9 mouse cellular contexts compared by ENCODE assay signal in genomic region chr19:6911101-6912074, GRCm38 (mm10). TPM values are rescaled to one million over a fixed set of nuclear protein-coding genes. Genes with fewer than 3 reads are reported as not detected.
DNase-seq lines count a peak whose midpoint lies in the region; ATAC-seq and TF ChIP-seq lines count a peak whose summit lies in the region.
"Had no signal": no experiment of that assay in that cellular context is flagged by ENCODE, and none has a peak within 500 bp of the region (broad histone marks: within the 10 kb centered on the region; RNA-seq: fewer than 3 reads in every experiment).

No protein-coding gene starts in this region.

- H3K4me3 ChIP-seq in lung, postnatal 0 days (ENCODE audit: low read depth, low read length): no peak overlapping the region
- no peak overlapping the region for H3K4me3 ChIP-seq in lung, adult 2 months (replicated peaks; ENCODE audit: extremely low read depth, low read depth, low read length)
- H3K4me3 ChIP-seq in intestine, embryonic 15.5 days (replicated peaks): peak overlapping the region; percentile 18
- peak overlapping the region; percentile 64; the same call in 1 of the 2 replicates for H3K4me3 ChIP-seq in neural tube, embryonic 15.5 days (replicated peaks)

- no peaks in the 10 kb centered on the region for H3K27me3 ChIP-seq in lung, postnatal 0 days (replicated peaks; ENCODE audit: insufficient read depth, low read length)
- no peaks in the 10 kb centered on the region for H3K27me3 ChIP-seq in intestine, embryonic 15.5 days (replicated peaks)
- no peaks in the 10 kb centered on the region for H3K27me3 ChIP-seq in neural tube, embryonic 15.5 days (replicated peaks)

- H3K9me3 ChIP-seq in lung, postnatal 0 days (ENCODE audit: low read length): no peaks in the 10 kb centered on the region
- H3K9me3 ChIP-seq in intestine, embryonic 15.5 days: no peaks in the 10 kb centered on the region
- no peaks in the 10 kb centered on the region for H3K9me3 ChIP-seq in neural tube, embryonic 15.5 days (replicated peaks)

- H3K36me3 ChIP-seq in lung, postnatal 0 days (ENCODE audit: insufficient read depth, low read length): peaks cover 4% of the 10 kb centered on the region; the same call in 1 of the 2 replicates
- peaks cover 35% of the 10 kb centered on the region for H3K36me3 ChIP-seq in intestine, embryonic 15.5 days
- peaks cover 41% of the 10 kb centered on the region for H3K36me3 ChIP-seq in neural tube, embryonic 15.5 days

- no peak overlapping the region for H3K27ac ChIP-seq in lung, postnatal 0 days (ENCODE audit: low read length)
- H3K27ac ChIP-seq in intestine, embryonic 15.5 days: peak overlapping the region; percentile 10; the same call in 1 of the 2 replicates
- H3K27ac ChIP-seq in neural tube, embryonic 15.5 days (replicated peaks): no peak overlapping the region

- 89% methylated on average over 19 of the region's 19 CpGs for WGBS in lung, postnatal 0 days
- WGBS in lung, adult 2 months: 85% methylated on average over 19 of the region's 19 CpGs
- WGBS in intestine, embryonic 15.5 days: 85% methylated on average over 19 of the region's 19 CpGs
- 86% methylated on average over 19 of the region's 19 CpGs for WGBS in neural tube, embryonic 15.5 days

- no peak for ATAC-seq in lung, postnatal 0 days
- no peak for ATAC-seq in intestine, embryonic 15.5 days
- no peak for ATAC-seq in neural tube, embryonic 15.5 days (ENCODE audit: low FRiP score)

- no peak for TF ChIP-seq CTCF in lung, postnatal 0 days (IDR thresholded peaks at IDR 0.05)
- no peak for TF ChIP-seq CTCF in lung, adult 2 months (IDR thresholded peaks at IDR 0.05; ENCODE audit: insufficient read depth, low read length)

- H3K4me2 ChIP-seq in lung, postnatal 0 days (replicated peaks; ENCODE audit: low read depth, low read length): no peak overlapping the region
- H3K4me2 ChIP-seq in intestine, embryonic 15.5 days (replicated peaks): peak overlapping the region; percentile 45
- H3K4me2 ChIP-seq in neural tube, embryonic 15.5 days: peak overlapping the region; percentile 73

- no peak for TF ChIP-seq POLR2A in lung, adult 2 months (IDR thresholded peaks at IDR 0.05; ENCODE audit: borderline replicate concordance, extremely low read depth, low read depth, low read length)

- no peak for TF ChIP-seq EP300 in lung, postnatal 0 days (IDR thresholded peaks at IDR 0.05)

- peak; percentile 33 for DNase-seq in cerebellum, adult 11 months
- DNase-seq in cerebellum, postnatal 4 days (ENCODE audit: low spot score in 2 of 2): no peak
- DNase-seq in lung, postnatal 0 days (ENCODE audit: low spot score): no peak
- DNase-seq in lung, adult 2 months: no peak
- no peak for DNase-seq in frontal cortex, adult 2 months (ENCODE audit: extremely low spot score in 1 of 2, low spot score in 1 of 2)
- no peak for DNase-seq in frontal cortex, postnatal 25 days (ENCODE audit: low spot score in 2 of 2)
- DNase-seq: thymus, postnatal 25 days had no signal

- H3K4me1 ChIP-seq in lung, postnatal 0 days (ENCODE audit: insufficient read depth, low read depth, low read length): no peaks in the 10 kb centered on the region; the same call in 1 of the 2 replicates
- peaks cover 4% of the 10 kb centered on the region for H3K4me1 ChIP-seq in lung, adult 2 months (ENCODE audit: control insufficient read depth, insufficient read depth, low read length)
- peaks cover 20% of the 10 kb centered on the region for H3K4me1 ChIP-seq in intestine, embryonic 15.5 days (replicated peaks)
- H3K4me1 ChIP-seq in neural tube, embryonic 15.5 days: peaks cover 38% of the 10 kb centered on the region

- H3K9ac ChIP-seq in lung, postnatal 0 days (replicated peaks; ENCODE audit: low read depth): 0 out of 2 replicates have a peak overlapping the region, but pooled peaks have one; percentile 19
- H3K9ac ChIP-seq in intestine, embryonic 15.5 days: 0 out of 2 replicates have a peak overlapping the region, but pooled peaks have one; percentile 11
- H3K9ac ChIP-seq in neural tube, embryonic 15.5 days (replicated peaks): no peak overlapping the region

RNA-seq across cellular contexts. Expression of gene Prdx5, which starts 1.5 kb away (rescaled TPM):
- polyA plus RNA-seq in lung, postnatal 0 days (2015; fragmentation: Nextera tagmentation; extraction: Ambion mirVana): 437 and 450 TPM in 2 replicates
- 110 and 148 TPM in 2 replicates for polyA plus RNA-seq in lung, adult 2 months (2012; rRNA removed)
- polyA plus RNA-seq in intestine, embryonic 15.5 days (2015; fragmentation: Nextera tagmentation; extraction: Ambion mirVana): 184 and 205 TPM in 2 replicates
- polyA plus RNA-seq in neural tube, embryonic 15.5 days (2015; fragmentation: Nextera tagmentation; extraction: Ambion mirVana): 392 and 417 TPM in 2 replicates
- 322 and 340 TPM in 2 replicates for polyA plus RNA-seq in frontal cortex, adult 2 months (2012; rRNA removed)

RNA-seq across cellular contexts. Expression of gene Trmt112, which starts 1.9 kb away (rescaled TPM):
- 89.0 and 93.3 TPM in 2 replicates for polyA plus RNA-seq in lung, postnatal 0 days (2015; fragmentation: Nextera tagmentation; extraction: Ambion mirVana)
- polyA plus RNA-seq in lung, adult 2 months (2012; rRNA removed): 115 and 120 TPM in 2 replicates
- polyA plus RNA-seq in intestine, embryonic 15.5 days (2015; fragmentation: Nextera tagmentation; extraction: Ambion mirVana): 124 TPM in 2 replicates
- polyA plus RNA-seq in neural tube, embryonic 15.5 days (2015; fragmentation: Nextera tagmentation; extraction: Ambion mirVana): 103 and 113 TPM in 2 replicates
- 89.9 and 99.5 TPM in 2 replicates for polyA plus RNA-seq in frontal cortex, adult 2 months (2012; rRNA removed)

RNA-seq across cellular contexts. Expression of gene Esrra, which starts 10.2 kb away (rescaled TPM):
- 9.8 and 12.8 TPM in 2 replicates for polyA plus RNA-seq in lung, postnatal 0 days (2015; fragmentation: Nextera tagmentation; extraction: Ambion mirVana)
- polyA plus RNA-seq in lung, adult 2 months (2012; rRNA removed): 42.9 and 43.8 TPM in 2 replicates
- polyA plus RNA-seq in intestine, embryonic 15.5 days (2015; fragmentation: Nextera tagmentation; extraction: Ambion mirVana): 32.2 and 37.6 TPM in 2 replicates
- polyA plus RNA-seq in neural tube, embryonic 15.5 days (2015; fragmentation: Nextera tagmentation; extraction: Ambion mirVana): 16.9 and 17.1 TPM in 2 replicates
- polyA plus RNA-seq in frontal cortex, adult 2 months (2012; rRNA removed): 67.7 and 70.5 TPM in 2 replicates

RNA-seq across cellular contexts. Expression of gene Catsperz, which starts 13.8 kb away (rescaled TPM):
- 1.7 and 2.4 TPM in 2 replicates for polyA plus RNA-seq in lung, postnatal 0 days (2015; fragmentation: Nextera tagmentation; extraction: Ambion mirVana)
- 0.16 and 0.49 TPM in 2 replicates for polyA plus RNA-seq in lung, adult 2 months (2012; rRNA removed)
- polyA plus RNA-seq in intestine, embryonic 15.5 days (2015; fragmentation: Nextera tagmentation; extraction: Ambion mirVana): 1.1 and 1.6 TPM in 2 replicates
- polyA plus RNA-seq in neural tube, embryonic 15.5 days (2015; fragmentation: Nextera tagmentation; extraction: Ambion mirVana): 6.8 TPM in 2 replicates
- polyA plus RNA-seq in frontal cortex, adult 2 months (2012; rRNA removed): 11.9 and 16.0 TPM in 2 replicates

RNA-seq across cellular contexts. Expression of gene Kcnk4, which starts 22.9 kb away (rescaled TPM):
- polyA plus RNA-seq in lung, postnatal 0 days (2015; fragmentation: Nextera tagmentation; extraction: Ambion mirVana): 0.12 and 0.30 TPM in 2 replicates
- 0.17 TPM in 1 of 2 replicates, not detected in the other for polyA plus RNA-seq in lung, adult 2 months (2012; rRNA removed)
- polyA plus RNA-seq in intestine, embryonic 15.5 days (2015; fragmentation: Nextera tagmentation; extraction: Ambion mirVana): 0.29 and 0.40 TPM in 2 replicates
- 11.8 and 13.8 TPM in 2 replicates for polyA plus RNA-seq in neural tube, embryonic 15.5 days (2015; fragmentation: Nextera tagmentation; extraction: Ambion mirVana)
- 22.3 and 30.5 TPM in 2 replicates for polyA plus RNA-seq in frontal cortex, adult 2 months (2012; rRNA removed)

Comparison
In these comparisons a context has a peak if more than half of its experiments do, and no peak if none do; other contexts are left out.
1. H3K4me3 ChIP-seq: peak in intestine, embryonic 15.5 days (single experiment) and neural tube, embryonic 15.5 days (single experiment); none in lung, postnatal 0 days (single experiment) and lung, adult 2 months (single experiment).